Mouse (Mus musculus): ENCODE results near the gene Gm20547.
"Not testable (repeated sequence)": the region's sequence is repeated elsewhere in the genome, so short reads cannot be mapped to it uniquely, and the experiment has no call there.

Gene Gm20547

DNA sequence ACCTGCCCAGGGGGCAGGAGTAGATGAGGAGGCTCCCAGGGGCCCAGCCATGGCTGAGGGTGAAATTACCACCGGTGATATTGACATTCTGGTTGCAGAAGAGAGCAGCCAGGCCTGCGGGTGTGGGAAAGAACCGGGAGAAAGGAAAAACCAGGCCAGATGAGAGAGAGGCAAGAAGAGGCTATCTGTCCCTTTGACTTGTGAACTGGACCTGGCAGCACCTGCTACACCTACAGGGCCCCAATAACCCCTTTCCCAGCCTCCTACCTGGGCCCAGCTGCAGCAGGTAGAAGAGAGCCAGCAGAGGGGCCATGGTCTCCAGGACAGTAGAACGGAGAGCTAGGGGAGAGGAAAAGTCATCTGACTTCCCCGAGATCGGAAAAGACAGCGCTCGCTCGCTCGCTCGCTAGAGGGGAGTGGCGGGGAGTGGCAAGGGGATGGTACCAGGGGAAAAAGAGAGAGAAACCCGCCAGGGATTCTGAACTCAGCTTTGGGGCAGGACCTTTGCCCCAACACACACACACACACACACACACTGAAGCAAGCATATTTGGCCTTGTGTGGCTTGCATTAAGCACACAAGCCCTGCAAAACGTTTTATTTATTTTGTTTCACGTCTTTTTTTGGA lies at the start of gene Gm20547:
TSS of gene Gm20547 (minus strand) at position 360 of the 628 bp plus-strand sequence.
- no peak for DNase-seq

- DNase-seq = peak; percentile 95
These were observed 49.4 kb upstream of the Gm20547 start, which contains the start of gene Neu1 for GRCm38 (mm10) chr17:34931061-34931734. Gene Neu1 (plus strand): TSS chr17:34931253.

- no peak for DNase-seq
These were observed 47.0 kb upstream of the Gm20547 start for GRCm38 (mm10) chr17:34928841-34929240.

DNA sequence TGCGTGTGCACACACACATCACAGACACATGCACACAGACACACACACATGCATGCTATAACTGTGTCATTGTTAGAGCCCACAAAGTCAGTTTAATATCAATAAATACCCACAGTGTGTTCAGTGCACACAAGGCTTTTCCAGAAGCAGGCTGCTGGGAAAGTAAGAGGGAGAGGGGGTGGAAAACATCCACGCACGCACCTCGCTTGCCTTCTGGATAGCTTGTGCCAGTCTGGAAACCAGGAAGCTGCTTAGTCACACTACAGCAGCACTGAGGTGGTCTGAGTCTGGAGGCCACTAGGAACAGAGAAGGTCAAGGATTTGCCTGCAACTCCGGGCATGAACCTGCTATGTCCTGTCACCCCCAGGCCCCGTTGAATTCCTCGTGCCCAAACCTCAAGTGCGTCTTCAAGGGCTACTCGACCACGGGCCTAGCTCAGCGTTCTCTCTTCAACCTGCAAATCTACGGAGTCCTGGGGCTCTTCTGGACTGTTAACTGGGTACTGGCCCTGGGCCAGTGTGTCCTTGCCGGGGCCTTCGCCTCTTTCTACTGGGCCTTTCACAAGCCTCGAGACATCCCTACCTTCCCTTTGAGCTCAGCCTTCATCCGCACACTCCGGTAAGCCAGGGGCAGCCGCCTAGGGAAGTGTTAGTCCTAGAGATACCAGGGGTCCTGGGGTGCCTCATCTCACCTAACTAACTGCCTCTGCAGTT lies 45.6 kb upstream of the Gm20547 start:
- no peak for DNase-seq

- no peak for DNase-seq
These were observed 42.4 kb upstream of the Gm20547 start for GRCm38 (mm10) chr17:34924258-34924657.

DNA sequence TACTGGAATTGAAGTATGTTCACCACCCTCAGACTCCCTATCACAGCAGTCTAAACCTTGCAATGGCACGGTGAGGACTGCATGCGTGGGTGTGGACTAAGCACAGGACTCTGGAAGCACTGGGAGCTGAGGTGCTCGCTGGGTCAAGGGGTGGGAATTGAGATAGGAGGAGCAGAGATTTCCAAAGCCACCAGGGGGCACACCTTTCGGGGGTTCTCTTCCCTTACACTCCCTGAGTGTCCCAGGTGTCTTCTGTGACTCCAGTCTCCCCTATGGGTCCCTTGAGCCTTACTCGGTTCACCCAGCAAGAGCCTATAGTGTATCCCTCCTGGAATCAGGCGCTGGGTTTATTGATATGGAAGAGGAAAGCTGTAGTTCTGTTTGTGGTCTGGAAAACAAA lies 41.1 kb upstream of the Gm20547 start:
- peak; percentile 43 for DNase-seq

DNA sequence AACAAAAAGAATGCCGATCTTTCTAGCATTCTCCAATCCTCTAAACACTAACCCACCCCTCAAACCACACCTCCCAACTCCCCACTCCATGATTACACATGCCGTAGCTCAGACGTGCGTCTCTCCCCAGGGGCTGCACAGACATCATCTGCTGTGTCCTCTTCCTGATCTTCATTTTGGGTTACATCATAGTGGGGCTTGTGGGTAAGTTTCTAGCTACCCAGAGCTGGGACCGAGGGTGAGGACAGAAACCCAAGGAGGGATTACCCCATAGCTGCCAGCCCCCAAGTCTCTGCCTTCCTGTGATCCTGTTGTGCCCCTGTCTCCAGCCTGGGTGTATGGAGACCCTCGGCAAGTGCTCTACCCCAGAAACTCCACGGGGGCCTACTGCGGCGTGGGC lies 35.3 kb upstream of the Gm20547 start:
- DNase-seq = no peak

- no peak for DNase-seq
These were observed 34.5 kb upstream of the Gm20547 start for GRCm38 (mm10) chr17:34916316-34916715.

- DNase-seq = no peak
These were observed 33.6 kb upstream of the Gm20547 start for GRCm38 (mm10) chr17:34915410-34915831.

DNA sequence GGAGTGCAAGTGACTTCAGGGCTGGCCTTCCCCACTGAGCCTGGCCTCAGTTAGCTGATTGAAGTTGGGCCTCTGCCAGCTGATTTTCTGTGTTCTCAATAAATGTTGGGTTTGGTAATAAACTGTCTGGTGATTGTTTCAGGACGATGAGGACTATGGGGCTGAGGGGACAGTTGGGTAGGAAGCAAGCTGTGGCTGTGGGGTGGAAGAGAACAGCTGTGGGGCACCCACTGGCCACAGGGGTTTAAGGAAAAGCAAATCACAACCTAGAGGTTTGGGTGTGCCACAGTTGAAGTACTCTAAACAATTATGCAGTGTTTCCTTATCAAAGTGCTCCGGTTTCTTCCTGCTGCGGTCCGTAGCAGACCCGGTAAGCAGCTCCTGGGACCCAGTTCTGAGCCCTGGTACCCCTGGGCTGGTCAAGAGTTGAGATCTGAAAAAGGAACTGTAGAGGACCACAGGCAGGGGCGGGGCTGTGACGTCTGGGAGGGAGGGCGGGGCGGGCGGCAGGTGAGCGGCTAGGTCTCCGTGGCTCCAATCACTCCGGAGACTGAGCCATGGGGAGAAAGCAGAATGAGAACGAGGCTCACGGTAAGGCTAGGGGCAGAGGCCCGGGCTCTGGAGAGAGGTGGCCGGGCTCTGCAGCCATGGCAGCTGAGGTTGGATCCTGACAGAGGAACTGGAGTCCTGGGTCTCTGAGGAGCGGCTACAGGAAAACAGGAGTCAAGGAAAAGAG lies 32.3 kb upstream of the Gm20547 start, which contains the start of gene Slc44a4:
TSS of gene Slc44a4 (plus strand) at position 537 of the 736 bp plus-strand sequence.
- DNase-seq = no peak

GRCm38 (mm10) chr17:34911945-34912351 lies 30.1 kb upstream of the Gm20547 start:
- peak; percentile 90 for DNase-seq

- no peak for DNase-seq
These were observed 29.1 kb upstream of the Gm20547 start for GRCm38 (mm10) chr17:34910982-34911381.

GRCm38 (mm10) chr17:34902895-34903294 lies 21.1 kb upstream of the Gm20547 start:
- DNase-seq = no peak

- not testable (repeated sequence) for DNase-seq
These were observed 20.1 kb upstream of the Gm20547 start for GRCm38 (mm10) chr17:34901948-34902347.

DNA sequence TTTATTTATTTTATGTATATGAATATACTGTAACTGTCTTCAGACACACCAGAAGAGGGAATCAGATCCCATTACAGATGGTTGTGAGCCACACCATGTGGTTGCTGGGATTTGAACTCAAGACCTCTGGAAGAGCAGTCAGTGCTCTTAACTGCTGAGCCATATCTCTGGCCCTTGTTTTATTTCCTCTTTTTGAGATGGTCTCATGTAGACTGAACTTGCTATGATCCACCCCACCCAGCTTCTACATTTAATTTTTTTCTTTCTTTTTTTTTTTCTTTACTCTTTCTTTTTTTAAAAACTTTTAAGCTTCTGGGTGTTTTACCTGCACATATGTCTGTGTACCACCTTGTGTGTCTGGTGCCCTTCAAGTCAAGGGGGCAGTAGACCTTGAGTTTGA lies 19.0 kb upstream of the Gm20547 start:
- not testable (repeated sequence) for DNase-seq

- no peak for DNase-seq
These were observed 18.0 kb upstream of the Gm20547 start for GRCm38 (mm10) chr17:34899890-34900243.

GRCm38 (mm10) chr17:34899053-34899889 lies 17.4 kb upstream of the Gm20547 start:
- peak; percentile 67 for DNase-seq

DNA sequence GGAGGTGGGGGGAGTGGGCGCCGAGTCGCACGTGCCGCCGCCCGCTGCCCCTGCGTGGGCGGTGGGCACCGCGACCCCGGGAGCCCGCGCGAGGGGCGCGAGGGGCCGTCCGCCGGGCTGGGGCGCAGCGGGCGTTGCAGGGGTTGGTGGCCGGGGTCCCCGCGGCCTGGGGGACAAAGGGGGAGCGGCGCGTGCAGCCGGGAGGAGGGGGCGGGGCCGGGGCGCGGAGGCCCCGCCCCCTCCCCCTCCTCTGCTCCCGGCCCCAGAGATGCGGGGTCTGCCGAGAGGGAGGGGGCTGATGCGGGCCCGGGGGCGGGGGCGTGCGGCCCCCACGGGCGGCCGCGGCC lies 16.8 kb upstream of the Gm20547 start:
- no peak for DNase-seq

GRCm38 (mm10) chr17:34898160-34898586 lies 16.3 kb upstream of the Gm20547 start, which contains the start of the genes C2 and Ehmt2:
Gene C2 (minus strand): TSS chr17:34898265.
Gene Ehmt2 (plus strand): TSS chr17:34898469.
- peak; percentile 86 for DNase-seq

DNA sequence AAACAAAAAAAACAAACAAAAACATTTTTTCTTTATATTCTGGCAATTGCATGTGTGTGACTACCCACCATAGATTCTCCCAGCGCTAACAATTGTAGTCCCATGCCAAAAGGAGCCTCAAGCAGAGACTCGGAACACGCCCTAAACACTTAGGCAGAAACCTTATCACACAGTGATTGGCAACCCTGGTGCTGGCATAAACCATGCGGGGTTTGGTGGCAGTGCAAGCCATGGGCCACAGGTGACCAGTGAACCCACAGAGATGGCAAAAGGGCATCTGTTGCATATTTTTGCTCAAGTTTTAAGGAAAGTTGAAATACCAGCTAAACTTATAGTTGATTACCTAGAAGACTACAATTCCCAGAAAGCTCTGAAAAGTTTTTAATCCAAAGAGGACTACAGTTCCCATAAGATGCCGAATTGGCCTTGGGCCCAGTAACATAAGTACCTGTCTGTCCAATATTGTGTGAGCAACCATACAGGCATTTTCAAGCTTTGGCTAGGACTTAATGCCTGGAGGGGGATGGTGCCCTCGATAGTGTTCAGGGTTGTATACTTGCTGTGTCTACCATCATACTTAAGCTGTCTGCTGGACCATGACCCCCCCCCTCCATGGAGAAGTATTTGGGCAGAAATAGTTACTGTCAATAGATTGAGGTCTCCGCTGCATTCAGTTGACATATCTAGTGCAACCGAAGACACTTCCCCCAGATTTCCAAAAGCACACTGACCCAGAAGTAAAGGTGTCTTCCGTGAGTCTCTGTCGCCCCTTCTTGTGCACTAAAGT lies 15.7 kb upstream of the Gm20547 start:
- no peak for DNase-seq

DNA sequence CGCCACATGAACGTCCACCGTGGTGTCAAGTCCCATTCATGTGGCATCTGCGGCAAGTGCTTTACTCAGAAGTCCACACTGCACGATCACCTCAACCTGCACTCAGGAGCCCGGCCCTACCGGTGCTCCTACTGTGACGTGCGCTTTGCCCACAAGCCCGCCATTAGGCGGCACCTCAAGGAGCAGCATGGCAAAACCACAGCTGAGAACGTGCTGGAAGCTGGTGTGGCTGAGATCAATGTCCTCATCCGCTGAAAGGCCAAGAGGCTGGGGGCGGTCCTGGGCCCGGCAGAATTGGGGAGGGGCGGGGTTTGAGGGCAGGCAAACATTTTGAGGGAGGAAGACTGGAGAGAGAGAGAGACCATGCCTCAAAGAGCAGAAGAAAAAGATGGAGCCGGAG lies 14.5 kb upstream of the Gm20547 start:
- DNase-seq = peak; percentile 52
